Mouse (Mus musculus): ENCODE measurements around the gene Poglut1.

GRCm38 (mm10) chr16:38548000-38548399 lies 2.1 kb downstream of the Poglut1 start:
- TF ChIP-seq CTCF (IDR thresholded peaks at IDR 0.05; ENCODE audit: extremely low read depth, insufficient read length, insufficient replicate concordance, low read depth, low read length) (no peak), POLR2A (IDR thresholded peaks at IDR 0.05; ENCODE audit: low read depth, low read length) (no peak)
